Mouse (Mus musculus): ENCODE data around the gene Cbx3.

- TF ChIP-seq CTCF (IDR thresholded peaks at IDR 0.05; ENCODE audit: low read depth) (no peak), EP300 (IDR thresholded peaks at IDR 0.05; ENCODE audit: low read depth) (no peak)
These were observed 27.8 kb upstream of the Cbx3 start for GRCm38 (mm10) chr6:51442191-51442835.

All from liver, embryonic 14.5 days (tissue).